Mouse (Mus musculus) small intestine, adult 2 months (tissue): ENCODE results near the gene Tshr. TPM values are rescaled to one million over a fixed set of nuclear protein-coding genes. Genes with fewer than 3 reads are reported as not detected.
A peak's percentile ranks its signal among the peaks of the same experiment; 100 is the strongest.

Experiments
- H3K27ac ChIP-seq: fragments of 200-500 bp; 2 replicates; pipeline ENCODE4 v1.5.1; 2012; ENCODE audit warnings: low read depth, low read length, control low read depth, inconsistent platforms; ENCODE audit not compliant: insufficient read depth
- H3K27me3 ChIP-seq: fragments of 200-500 bp; 2 replicates; pipeline ENCODE4 v1.6.1; 2012; ENCODE audit warnings: mild to moderate bottlenecking, moderate library complexity, low read length, inconsistent platforms; ENCODE audit not compliant: control insufficient read depth, insufficient read depth
- H3K36me3 ChIP-seq: fragments of 200-500 bp; 2 replicates; pipeline ENCODE4 v1.6.1; 2012; ENCODE audit warnings: mild to moderate bottlenecking, low read length, control low read depth, inconsistent platforms; ENCODE audit not compliant: control insufficient read depth, insufficient read depth
- H3K4me1 ChIP-seq: fragments of 200-500 bp; 2 replicates; pipeline ENCODE4 v1.6.1; 2012; ENCODE audit warnings: low read length, inconsistent platforms, mixed read lengths; ENCODE audit not compliant: control insufficient read depth, insufficient read depth, insufficient read length
- H3K4me3 ChIP-seq: fragments of 200-500 bp; 2 replicates; pipeline ENCODE4 v1.5.1; 2012; ENCODE audit warnings: low read depth, mild to moderate bottlenecking, control low read depth, inconsistent platforms, low read length, moderate library complexity
- CTCF ChIP-seq: fragments of 200-500 bp; IDR thresholded peaks from 2 replicates; pipeline ENCODE4 v1.5.1; 2012; ENCODE audit warnings: low read depth, mild to moderate bottlenecking, control low read depth, inconsistent platforms, low read length, moderate library complexity, mixed read lengths; ENCODE audit not compliant: insufficient replicate concordance, insufficient read length; ENCODE audit errors: extremely low read depth
- POLR2A ChIP-seq: fragments of 200-500 bp; IDR thresholded peaks from 2 replicates; pipeline ENCODE4 v1.6.1; 2012; ENCODE audit warnings: low read depth, mild to moderate bottlenecking, control low read depth, inconsistent platforms, low read length, moderate library complexity
- WGBS: fragments of 180-500 bp; shearing (Covaris S2); methylation state at CpG from one replicate; pipeline ENCODE4 v1.1.7; 2018; 5-methylcytosine and 5-hydroxymethylcytosine counted together
- polyA plus RNA-seq: library from polyadenylated mRNA; depleted of rRNA; stranded (reverse); fragments of >200 nt; gene quantifications from 2 replicates; pipeline ENCODE4 v1.2.3, GENCODE M21; 2012

Gene Tshr
- polyA plus RNA-seq, 1 experiment: not detected

DNA sequence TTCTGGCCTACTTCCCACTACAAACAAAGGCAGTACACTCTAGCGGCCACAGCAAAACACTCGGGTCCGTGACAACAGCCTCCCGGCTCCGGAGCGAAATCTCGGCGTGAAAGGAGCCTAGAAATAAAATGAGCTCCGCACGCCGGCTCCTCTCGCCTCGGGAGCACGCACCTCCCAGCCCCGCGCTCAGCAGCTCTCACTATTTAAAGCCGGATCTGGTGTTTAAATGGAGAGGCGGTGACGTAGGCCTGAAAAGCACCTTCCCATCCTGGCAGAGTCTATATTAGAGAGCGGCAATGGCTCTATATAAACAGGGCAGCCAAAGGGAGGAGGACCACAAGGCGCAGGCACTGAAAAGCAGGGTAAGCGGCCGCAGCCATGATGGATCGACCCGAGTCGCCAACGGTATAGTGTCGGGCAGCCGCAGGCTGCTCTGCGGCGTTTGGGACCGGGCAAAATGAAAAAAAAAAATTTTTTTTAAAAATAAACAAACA is 203.9 kb downstream of the Tshr start:
- TF ChIP-seq POLR2A (peak; percentile 99), CTCF (no peak)
- Histone ChIP-seq H3K36me3 (peaks cover 14% of the 10 kb centered on the region), H3K27ac (peak overlapping the region; percentile 91), H3K4me1 (peaks cover 4% of the 10 kb centered on the region; the same call in 1 of the 2 replicates), H3K27me3 (no peaks in the 10 kb centered on the region), H3K4me3 (peak overlapping the region; percentile 94)
- under 1% methylated on average over 32 of the region's 32 CpGs for whole genome bisulfite sequencing

GRCm38 (mm10) chr12:91588670-91589541 is 204.5 kb downstream of the Tshr start:
- Histone ChIP-seq H3K4me3 (peak overlapping the region; percentile 94), H3K36me3 (peaks cover 12% of the 10 kb centered on the region), H3K27me3 (no peaks in the 10 kb centered on the region), H3K27ac (peak overlapping the region; percentile 95), H3K4me1 (peaks cover 4% of the 10 kb centered on the region; the same call in 1 of the 2 replicates)
- WGBS: under 1% methylated on average over 73 of the region's 83 CpGs
- TF ChIP-seq POLR2A (no peak), CTCF (no peak)

DNA sequence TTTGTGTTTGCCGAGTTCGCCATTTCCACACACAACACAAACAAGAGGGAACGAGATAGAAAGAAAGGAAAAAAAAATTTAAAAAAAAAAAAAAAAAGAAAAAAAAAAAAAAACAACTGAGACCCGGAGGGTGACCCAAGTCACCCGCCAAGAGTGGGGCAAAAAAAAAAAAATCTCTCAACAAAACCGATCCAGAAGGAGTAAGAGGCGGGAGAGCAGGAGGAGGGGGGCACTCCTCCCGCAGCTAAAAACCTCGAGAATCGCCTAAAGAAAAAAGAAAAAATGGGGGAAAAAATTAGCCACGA is 205.1 kb downstream of the Tshr start:
- H3K4me1 ChIP-seq: peaks cover 4% of the 10 kb centered on the region; the same call in 1 of the 2 replicates
- H3K36me3 ChIP-seq: peaks cover 8% of the 10 kb centered on the region
- under 1% methylated on average over 11 of the region's 11 CpGs for WGBS
- H3K27me3 ChIP-seq: no peaks in the 10 kb centered on the region
- H3K27ac ChIP-seq: peak overlapping the region; percentile 95
- TF ChIP-seq POLR2A (no peak), CTCF (peak; percentile 13; the same call in 1 of the 2 replicates)
- H3K4me3 ChIP-seq: peak overlapping the region; percentile 94

GRCm38 (mm10) chr12:91589847-91590690 is 205.7 kb downstream of the Tshr start, which contains the start of gene Gtf2a1:
Gene Gtf2a1, minus strand, starts transcription at chr12:91590487.
- WGBS: under 1% methylated on average over 68 of the region's 99 CpGs
- H3K4me3 ChIP-seq: peak within 1 kb of the TSS; percentile 99

DNA sequence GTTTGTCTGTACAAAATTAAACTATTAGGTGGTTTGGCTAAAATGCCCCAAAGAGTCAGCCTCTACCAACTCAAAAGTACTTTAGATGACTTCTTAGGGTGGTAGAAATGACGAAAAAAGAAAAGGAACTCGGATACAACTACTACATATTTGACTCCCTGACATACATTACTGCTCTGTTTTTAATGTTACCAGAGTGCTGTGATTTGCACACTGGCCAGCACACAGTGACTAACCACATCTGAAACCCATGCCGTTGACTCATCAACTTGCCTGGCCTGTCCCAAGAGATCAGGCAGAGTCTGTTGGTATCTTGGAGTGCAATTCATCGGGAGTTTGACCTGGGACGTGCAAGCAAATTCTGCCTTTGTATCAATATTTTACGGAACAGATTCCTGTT is 206.4 kb downstream of the Tshr start:
- Histone ChIP-seq H3K4me3 (peak overlapping the region; percentile 99; the same call in 1 of the 2 replicates), H3K36me3 (peaks cover 2% of the 10 kb centered on the region; the same call in 1 of the 2 replicates), H3K4me1 (peaks cover 4% of the 10 kb centered on the region; the same call in 1 of the 2 replicates), H3K27ac (peak overlapping the region; percentile 100), H3K27me3 (no peaks in the 10 kb centered on the region)
- TF ChIP-seq POLR2A (no peak), CTCF (no peak)
- WGBS: 7% methylated on average over 6 of the region's 6 CpGs

More at GRCm38 (mm10) chr12:91589847-91590690, 205.7 kb downstream of the Tshr start, which contains the start of gene Gtf2a1:
- TF ChIP-seq POLR2A: peak; percentile 100
- TF ChIP-seq CTCF: no peak
- peaks cover 5% of the 10 kb centered on the region; the same call in 1 of the 2 replicates for H3K36me3 ChIP-seq
- no peaks in the 10 kb centered on the region for H3K27me3 ChIP-seq
- peaks cover 4% of the 10 kb centered on the region; the same call in 1 of the 2 replicates for H3K4me1 ChIP-seq
- peak within 1 kb of the TSS; percentile 100 for H3K27ac ChIP-seq

- H3K4me3 ChIP-seq: no peak overlapping the region
- no peaks in the 10 kb centered on the region for H3K36me3 ChIP-seq
- H3K27ac ChIP-seq: peak overlapping the region; percentile 100; the same call in 1 of the 2 replicates
- peaks cover 4% of the 10 kb centered on the region; the same call in 1 of the 2 replicates for H3K4me1 ChIP-seq
- H3K27me3 ChIP-seq: no peaks in the 10 kb centered on the region
- TF ChIP-seq POLR2A (no peak), CTCF (no peak)
- WGBS: 93% methylated on average over 1 of the region's 1 CpGs
These were observed 206.8 kb downstream of the Tshr start for GRCm38 (mm10) chr12:91591191-91591590.
